Mouse (Mus musculus): Measurements from ENCODE around the gene Kpnb1.

Kpnb1 gene

GRCm38 (mm10) chr11:97142159-97142608, 45.5 kb downstream of the Kpnb1 start:
- DNase-seq (ENCODE audit: low spot score): no peak

GRCm38 (mm10) chr11:97140811-97141210, 46.9 kb downstream of the Kpnb1 start:
- no peak for DNase-seq (ENCODE audit: low spot score)

- DNase-seq (ENCODE audit: low spot score): no peak
Observed at GRCm38 (mm10) chr11:97139256-97139655, 48.4 kb downstream of the Kpnb1 start.

- no peak for DNase-seq (ENCODE audit: low spot score)
Observed at GRCm38 (mm10) chr11:97138554-97139226, 49.0 kb downstream of the Kpnb1 start.

GRCm38 (mm10) chr11:97133270-97133669, 54.4 kb downstream of the Kpnb1 start:
- DNase-seq (ENCODE audit: low spot score): no peak

- DNase-seq (ENCODE audit: low spot score): no peak
Observed at GRCm38 (mm10) chr11:97132185-97132584, 55.5 kb downstream of the Kpnb1 start.

- no peak for DNase-seq (ENCODE audit: low spot score)
Observed at GRCm38 (mm10) chr11:97131683-97132082, 56.0 kb downstream of the Kpnb1 start.

- no peak for DNase-seq (ENCODE audit: low spot score)
Observed at GRCm38 (mm10) chr11:97130318-97130717, 57.4 kb downstream of the Kpnb1 start.

GRCm38 (mm10) chr11:97128956-97129355, 58.7 kb downstream of the Kpnb1 start:
- no peak for DNase-seq (ENCODE audit: low spot score)

- DNase-seq (ENCODE audit: low spot score): no peak
Observed at GRCm38 (mm10) chr11:97127470-97128223, 60.0 kb downstream of the Kpnb1 start.

GRCm38 (mm10) chr11:97126645-97127468, 60.8 kb downstream of the Kpnb1 start:
- DNase-seq (ENCODE audit: low spot score): no peak

GRCm38 (mm10) chr11:97124266-97125036, 63.2 kb downstream of the Kpnb1 start:
- no peak for DNase-seq (ENCODE audit: low spot score)

GRCm38 (mm10) chr11:97123282-97123890, 64.3 kb downstream of the Kpnb1 start:
- no peak for DNase-seq (ENCODE audit: low spot score)

- DNase-seq (ENCODE audit: low spot score): no peak
Observed at GRCm38 (mm10) chr11:97120641-97121040, 67.0 kb downstream of the Kpnb1 start.

- no peak for DNase-seq (ENCODE audit: low spot score)
Observed at GRCm38 (mm10) chr11:97120221-97120620, 67.5 kb downstream of the Kpnb1 start.

- no peak for DNase-seq (ENCODE audit: low spot score)
Observed at GRCm38 (mm10) chr11:97115797-97116196, 71.9 kb downstream of the Kpnb1 start.

- DNase-seq (ENCODE audit: low spot score): no peak
Observed at GRCm38 (mm10) chr11:97114671-97115601, 72.7 kb downstream of the Kpnb1 start, which contains the start of gene Tbx21. Gene Tbx21, minus strand, starts transcription at chr11:97115331.

- DNase-seq (ENCODE audit: low spot score): no peak
Observed at GRCm38 (mm10) chr11:97112519-97113125, 75.1 kb downstream of the Kpnb1 start.
